Mouse (Mus musculus) neural tube, embryonic 10.5 days (tissue): ENCODE data around the gene Tmem176b.
"Not testable (repeated sequence)": the region's sequence is repeated elsewhere in the genome, so short reads cannot be mapped to it uniquely, and the experiment has no call there.

Experiments
- DNase-seq: peaks from one replicate; pipeline ENCODE4 v3.0.0-alpha.2; 2017; ENCODE audit warnings: low spot score; ENCODE audit errors: extremely low spot score

Gene Tmem176b

GRCm38 (mm10) chr6:48840973-48841625 lies at the start of gene Tmem176b:
Gene Tmem176b (minus strand): TSS chr6:48841496.
- DNase-seq: peak; percentile 57

- DNase-seq: no peak
Measured at GRCm38 (mm10) chr6:48876510-48877135, 35.3 kb upstream of the Tmem176b start.

- DNase-seq: no peak
Measured at GRCm38 (mm10) chr6:48875515-48875914, 34.2 kb upstream of the Tmem176b start.

- DNase-seq: no peak
Measured at GRCm38 (mm10) chr6:48874576-48874975, 33.3 kb upstream of the Tmem176b start.

GRCm38 (mm10) chr6:48872596-48872995 lies 31.3 kb upstream of the Tmem176b start, which contains the start of gene Aoc1:
Gene Aoc1 (plus strand): TSS chr6:48872896.
- DNase-seq: no peak

GRCm38 (mm10) chr6:48869774-48870173 lies 28.5 kb upstream of the Tmem176b start:
- no peak for DNase-seq

GRCm38 (mm10) chr6:48867158-48867557 lies 25.9 kb upstream of the Tmem176b start:
- DNase-seq: no peak

GRCm38 (mm10) chr6:48866355-48866950 lies 25.2 kb upstream of the Tmem176b start:
- DNase-seq: not testable (repeated sequence)

GRCm38 (mm10) chr6:48865152-48865745 lies 24.0 kb upstream of the Tmem176b start:
- DNase-seq: no peak

- no peak for DNase-seq
Measured at GRCm38 (mm10) chr6:48864723-48865122, 23.4 kb upstream of the Tmem176b start.

GRCm38 (mm10) chr6:48864181-48864580 lies 22.9 kb upstream of the Tmem176b start:
- DNase-seq: no peak

GRCm38 (mm10) chr6:48863488-48863887 lies 22.2 kb upstream of the Tmem176b start:
- DNase-seq: no peak

GRCm38 (mm10) chr6:48862816-48863215 lies 21.5 kb upstream of the Tmem176b start:
- DNase-seq: no peak

- no peak for DNase-seq
Measured at GRCm38 (mm10) chr6:48861616-48862280, 20.5 kb upstream of the Tmem176b start.

GRCm38 (mm10) chr6:48860851-48861250 lies 19.6 kb upstream of the Tmem176b start:
- no peak for DNase-seq

GRCm38 (mm10) chr6:48860130-48860815 lies 19.0 kb upstream of the Tmem176b start:
- peak; percentile 52 for DNase-seq

GRCm38 (mm10) chr6:48857613-48858302 lies 16.5 kb upstream of the Tmem176b start:
- no peak for DNase-seq

- DNase-seq: no peak
Measured at GRCm38 (mm10) chr6:48854155-48854554, 12.9 kb upstream of the Tmem176b start.

- peak; percentile 70 for DNase-seq
Measured at GRCm38 (mm10) chr6:48851820-48852491, 10.7 kb upstream of the Tmem176b start.

GRCm38 (mm10) chr6:48845086-48845485 lies 3.8 kb upstream of the Tmem176b start:
- no peak for DNase-seq
